Mouse (Mus musculus): ENCODE results near the gene Crtac1.

DNA sequence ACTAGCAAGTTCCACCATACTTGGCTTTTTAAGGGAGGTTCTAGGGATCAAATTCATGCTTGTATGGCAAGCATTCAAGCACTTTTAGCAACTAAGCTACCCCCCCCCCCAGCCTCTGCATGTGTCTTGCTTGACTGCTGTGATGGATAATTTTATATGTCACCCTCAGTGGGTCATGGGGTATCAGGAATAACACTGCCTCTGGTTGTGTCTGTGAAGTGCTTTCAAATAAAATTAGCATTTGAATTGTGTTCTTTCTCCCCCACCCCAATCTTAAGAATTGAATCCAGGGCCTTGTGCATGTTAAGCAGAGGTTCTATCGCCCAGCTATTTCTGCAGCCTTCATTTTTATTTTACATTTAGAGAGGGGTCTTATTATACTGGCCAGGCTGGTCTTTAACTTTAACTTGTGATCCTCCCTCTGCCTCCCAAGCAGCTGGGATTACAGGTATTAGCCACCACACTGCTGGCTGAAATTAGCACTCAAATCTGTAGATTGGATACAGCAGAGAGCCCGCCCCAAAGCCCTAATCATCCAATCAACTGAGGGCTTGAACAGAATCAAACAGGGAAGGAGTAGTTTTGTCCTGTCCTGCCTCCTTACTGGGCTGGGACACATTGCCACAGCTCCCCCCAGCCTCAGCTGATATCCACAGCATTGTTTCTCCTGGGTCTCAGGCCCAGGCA is 36.6 kb downstream of the Crtac1 start:
- TF ChIP-seq TAL1 (IDR thresholded peaks at IDR 0.05; ENCODE audit: low read length) (no peak), GATA1 (IDR thresholded peaks at IDR 0.05; ENCODE audit: low read length) (no peak)

All from erythroblast, embryonic 14.5 days (primary cell).